Mouse (Mus musculus) layer of hippocampus, postnatal 10 days (tissue): Measurements from ENCODE around the gene Dap. TPM values are rescaled to one million over a fixed set of nuclear protein-coding genes. Genes with fewer than 3 reads are reported as not detected.

Experiments
- DNase-seq, 2 experiments: peaks; one replicate each; pipeline ENCODE4 v3.0.0; 2021; ENCODE audit warnings: low spot score in 2 of 2
- total RNA-seq, 2 experiments: library from RNA; stranded (reverse); gene quantifications; 2 replicates each; pipeline ENCODE4 v1.2.3; 2021

Dap gene
- total RNA-seq, 2 experiments from 2014 or later, result 17.2 to 21.4 TPM

- no peak for DNase-seq
Measured at GRCm38 (mm10) chr15:31261094-31261493, 37.0 kb downstream of the Dap start.

GRCm38 (mm10) chr15:31262361-31262760 is 38.2 kb downstream of the Dap start:
- no peak for DNase-seq

GRCm38 (mm10) chr15:31264827-31265226 is 40.7 kb downstream of the Dap start:
- DNase-seq, result peak; percentile 91 to 92

GRCm38 (mm10) chr15:31265404-31265803 is 41.3 kb downstream of the Dap start:
- DNase-seq, result no peak

GRCm38 (mm10) chr15:31265845-31266244 is 41.7 kb downstream of the Dap start:
- no peak for DNase-seq

- no peak for DNase-seq
Measured at GRCm38 (mm10) chr15:31268148-31268547, 44.0 kb downstream of the Dap start.

GRCm38 (mm10) chr15:31269558-31269957 is 45.4 kb downstream of the Dap start:
- DNase-seq, result no peak

- no peak for DNase-seq
Measured at GRCm38 (mm10) chr15:31272695-31273094, 48.6 kb downstream of the Dap start.

- no peak for DNase-seq
Measured at GRCm38 (mm10) chr15:31273509-31273908, 49.4 kb downstream of the Dap start.

- no peak for DNase-seq
Measured at GRCm38 (mm10) chr15:31278090-31278489, 54.0 kb downstream of the Dap start.

- no peak for DNase-seq
Measured at GRCm38 (mm10) chr15:31279120-31279519, 55.0 kb downstream of the Dap start.

GRCm38 (mm10) chr15:31279577-31280004 is 55.5 kb downstream of the Dap start:
- no peak for DNase-seq

GRCm38 (mm10) chr15:31280059-31280458 is 55.9 kb downstream of the Dap start:
- DNase-seq, result no peak

GRCm38 (mm10) chr15:31280683-31281082 is 56.6 kb downstream of the Dap start:
- no peak for DNase-seq

- no peak for DNase-seq
Measured at GRCm38 (mm10) chr15:31281830-31282229, 57.7 kb downstream of the Dap start.

GRCm38 (mm10) chr15:31282353-31282752 is 58.2 kb downstream of the Dap start:
- no peak for DNase-seq

- DNase-seq, result peak; percentile 16 to 44
Measured at GRCm38 (mm10) chr15:31284142-31284541, 60.0 kb downstream of the Dap start.

- peak; percentile 28 to 55 for DNase-seq
Measured at GRCm38 (mm10) chr15:31284922-31285631, 61.0 kb downstream of the Dap start.

- DNase-seq, result no peak
Measured at GRCm38 (mm10) chr15:31285695-31286094, 61.6 kb downstream of the Dap start.

- DNase-seq, result no peak
Measured at GRCm38 (mm10) chr15:31292627-31293026, 68.5 kb downstream of the Dap start.

- no peak for DNase-seq
Measured at GRCm38 (mm10) chr15:31294311-31294710, 70.2 kb downstream of the Dap start.

GRCm38 (mm10) chr15:31296882-31297776 is 73.0 kb downstream of the Dap start:
- no peak for DNase-seq
